Mouse (Mus musculus): ENCODE data around the gene Tcf7l1. TPM values are rescaled to one million over a fixed set of nuclear protein-coding genes. Genes with fewer than 3 reads are reported as not detected.
A peak's percentile ranks its signal among the peaks of the same experiment; 100 is the strongest.

Tcf7l1 gene
- total and polyA plus RNA-seq, 3 experiments = not detected

DNA sequence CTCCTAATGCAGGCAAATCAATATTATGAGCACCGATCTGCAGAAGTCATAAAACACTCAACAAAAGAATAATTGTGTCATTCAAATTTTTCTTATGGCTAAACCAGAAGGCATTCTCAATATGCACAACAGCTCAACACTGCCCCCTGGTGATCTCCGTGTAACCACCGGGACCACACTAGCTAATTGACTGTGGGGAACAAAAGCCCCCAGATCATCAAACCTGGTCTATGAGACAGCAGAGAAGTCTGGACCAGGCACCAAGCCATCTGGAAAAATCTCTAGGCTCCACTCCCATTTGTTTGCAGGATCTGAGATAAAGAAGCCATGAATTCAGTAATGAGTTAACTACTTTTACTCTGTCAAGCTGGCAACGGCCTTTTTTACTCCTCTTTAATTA, 122.0 kb downstream of the Tcf7l1 start:
- H3K9me3 ChIP-seq (replicated peaks; ENCODE audit: insufficient read depth, low read length) = no peaks in the 10 kb centered on the region
- H3K9ac ChIP-seq (ENCODE audit: control insufficient read depth, low read depth, low read length, poor library complexity, severe bottlenecking) = no peak overlapping the region
- TF ChIP-seq CTCF (IDR thresholded peaks at IDR 0.05 in 2 of 3, conservative IDR thresholded peaks at IDR 0.05 in 1 of 3; ENCODE audit: control insufficient read depth in 1 of 3, insufficient read depth in 1 of 3, low read depth in 2 of 3, low read length in 3 of 3, poor library complexity in 1 of 3, severe bottlenecking in 1 of 3) = peak; percentile 61 to 64 (median 62)
- peak; percentile 44 for TF ChIP-seq RAD21 (IDR thresholded peaks at IDR 0.05; ENCODE audit: low read depth, low read length)
- peak; percentile 50 for TF ChIP-seq SMC3 (IDR thresholded peaks at IDR 0.05; ENCODE audit: low read depth, low read length)
- TF ChIP-seq MAZ (IDR thresholded peaks at IDR 0.05; ENCODE audit: low read depth, low read length) = no peak
- no peak for TF ChIP-seq POLR2AphosphoS5 (IDR thresholded peaks at IDR 0.05; ENCODE audit: borderline replicate concordance, low read depth, low read length)
- H3K27ac ChIP-seq (ENCODE audit: control insufficient read depth, low read depth, low read length) = no peak overlapping the region
- H3K4me1 ChIP-seq (ENCODE audit: control insufficient read depth in 1 of 2, insufficient read depth in 2 of 2, low read length in 2 of 2) = no peaks in the 10 kb centered on the region
- no peaks in the 10 kb centered on the region for H3K79me2 ChIP-seq (ENCODE audit: control insufficient read depth, insufficient read depth, low read length, poor library complexity)
- DNase-seq (ENCODE audit: low read depth, low spot score) = peak; percentile 55
- no peak overlapping the region for H3K4me3 ChIP-seq (ENCODE audit: control insufficient read depth in 1 of 2, insufficient read depth in 1 of 2, low read depth in 2 of 2, low read length in 2 of 2)
- H3K27me3 ChIP-seq (ENCODE audit: control insufficient read depth in 1 of 2, insufficient read depth in 2 of 2, low read length in 2 of 2) = peaks cover 0 to 7% of the 10 kb centered on the region in 2 experiments; a peak in 2 of 4 replicates
- no peaks in the 10 kb centered on the region for H3K36me3 ChIP-seq (ENCODE audit: control insufficient read depth in 1 of 2, insufficient read depth in 2 of 2, low read length in 2 of 2)

- Histone ChIP-seq H3K9ac (ENCODE audit: control insufficient read depth, low read depth, low read length, poor library complexity, severe bottlenecking) (no peak overlapping the region), H3K4me1 (ENCODE audit: control insufficient read depth in 1 of 2, insufficient read depth in 2 of 2, low read length in 2 of 2) (no peaks in the 10 kb centered on the region), H3K27ac (ENCODE audit: control insufficient read depth, low read depth, low read length) (no peak overlapping the region), H3K27me3 (ENCODE audit: control insufficient read depth in 1 of 2, insufficient read depth in 2 of 2, low read length in 2 of 2) (no peaks in the 10 kb centered on the region), H3K4me3 (ENCODE audit: control insufficient read depth in 1 of 2, insufficient read depth in 1 of 2, low read depth in 2 of 2, low read length in 2 of 2) (no peak overlapping the region), H3K79me2 (ENCODE audit: control insufficient read depth, insufficient read depth, low read length, poor library complexity) (no peaks in the 10 kb centered on the region), H3K36me3 (ENCODE audit: control insufficient read depth in 1 of 2, insufficient read depth in 2 of 2, low read length in 2 of 2) (no peaks in the 10 kb centered on the region), H3K9me3 (replicated peaks; ENCODE audit: insufficient read depth, low read length) (no peaks in the 10 kb centered on the region)
- DNase-seq (ENCODE audit: low read depth, low spot score) = no peak
- TF ChIP-seq NRF1 (IDR thresholded peaks at IDR 0.05; ENCODE audit: insufficient read depth, low read depth, low read length, poor library complexity, severe bottlenecking) (no peak), ZMIZ1 (IDR thresholded peaks at IDR 0.05; ENCODE audit: low read depth, low read length) (no peak), ELF1 (IDR thresholded peaks at IDR 0.05; ENCODE audit: low read depth, low read length) (no peak), GATA1 (IDR thresholded peaks at IDR 0.05; ENCODE audit: low read depth, low read length) (no peak), USF1 (IDR thresholded peaks at IDR 0.05; ENCODE audit: low read depth, low read length) (no peak), BHLHE40 (IDR thresholded peaks at IDR 0.05; ENCODE audit: borderline replicate concordance, low read depth, low read length) (no peak), EP300 (IDR thresholded peaks at IDR 0.05; ENCODE audit: low read depth in 1 of 2, low read length in 2 of 2) (no peak), MEF2A (IDR thresholded peaks at IDR 0.05; ENCODE audit: extremely low read depth, insufficient replicate concordance, low read depth, low read length, poor library complexity, severe bottlenecking) (no peak), TBP (IDR thresholded peaks at IDR 0.05; ENCODE audit: low read depth, low read length) (no peak), MXI1 (IDR thresholded peaks at IDR 0.05; ENCODE audit: low read depth, low read length) (no peak), CTCF (IDR thresholded peaks at IDR 0.05 in 2 of 3, conservative IDR thresholded peaks at IDR 0.05 in 1 of 3; ENCODE audit: control insufficient read depth in 1 of 3, insufficient read depth in 1 of 3, low read depth in 2 of 3, low read length in 3 of 3, poor library complexity in 1 of 3, severe bottlenecking in 1 of 3) (no peak), CHD1 (IDR thresholded peaks at IDR 0.05; ENCODE audit: low read depth, low read length) (no peak), GABPA (IDR thresholded peaks at IDR 0.05; ENCODE audit: low read depth, low read length) (no peak), POLR2AphosphoS5 (IDR thresholded peaks at IDR 0.05; ENCODE audit: borderline replicate concordance, low read depth, low read length) (no peak)
Measured at GRCm38 (mm10) chr6:72664290-72664689, 124.8 kb downstream of the Tcf7l1 start.
